9 mouse cellular contexts compared by ENCODE assay signal in the genomic region with DNA sequence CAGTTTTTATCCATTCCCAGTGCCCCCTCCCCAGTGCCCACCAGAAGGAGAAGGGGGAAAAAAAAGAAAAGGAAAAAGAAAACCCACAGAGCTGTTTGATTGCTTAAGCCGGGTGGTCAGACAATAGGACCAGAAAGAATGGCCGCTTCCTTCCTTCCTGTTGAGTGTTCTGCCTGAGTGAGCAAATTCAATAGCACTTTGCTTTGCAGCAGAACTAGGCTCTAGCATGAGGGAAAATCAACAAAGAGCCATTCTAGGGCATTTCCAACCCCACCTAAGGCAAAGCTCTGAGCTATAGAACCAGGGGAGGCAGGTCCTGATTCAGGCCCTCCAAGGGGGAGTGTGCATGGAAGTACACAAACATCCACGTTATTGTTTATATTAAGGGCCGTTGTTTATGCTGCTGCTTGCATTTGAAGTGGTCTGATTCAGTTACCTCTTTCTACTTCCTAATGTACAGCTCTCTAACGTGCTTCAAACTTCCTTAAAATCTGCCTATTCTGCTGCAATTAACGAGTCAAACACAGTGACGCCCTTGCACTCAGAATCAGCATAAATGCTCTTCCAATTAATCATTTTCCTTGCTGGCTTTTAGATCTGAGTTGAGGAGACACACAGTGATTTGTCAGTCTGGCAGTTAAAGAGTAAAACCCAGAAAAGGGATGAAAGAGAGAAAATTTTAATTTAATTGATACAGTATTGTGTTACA. TPM values are rescaled to one million over a fixed set of nuclear protein-coding genes. Genes with fewer than 3 reads are reported as not detected.
A peak's percentile ranks its signal among the peaks of the same experiment; 100 is the strongest.
DNase-seq lines count a peak whose midpoint lies in the region; ATAC-seq and TF ChIP-seq lines count a peak whose summit lies in the region.
"Had no signal": no experiment of that assay in that cellular context is flagged by ENCODE, and none has a peak within 500 bp of the region (broad histone marks: within the 10 kb centered on the region; RNA-seq: fewer than 3 reads in every experiment).

No protein-coding gene starts in this region.

- no peak overlapping the region for H3K4me2 ChIP-seq in kidney, embryonic 14.5 days (replicated peaks; ENCODE audit: low read depth, low read length)
- no peak overlapping the region for H3K4me2 ChIP-seq in midbrain, embryonic 15.5 days

- intact Hi-C loops in left cerebral cortex, adult 2 months (cut with DNase I): no loop called here

- no peaks in the 10 kb centered on the region for H3K36me3 ChIP-seq in kidney, embryonic 14.5 days (ENCODE audit: control insufficient read depth, insufficient read depth, low read length)
- H3K36me3 ChIP-seq in midbrain, embryonic 15.5 days (replicated peaks): no peaks in the 10 kb centered on the region

- H3K4me1 ChIP-seq in kidney, embryonic 14.5 days (ENCODE audit: control insufficient read depth, insufficient read depth, low read length): no peaks in the 10 kb centered on the region
- H3K4me1 ChIP-seq in midbrain, embryonic 15.5 days: 0 out of 2 replicates have a peak, but pooled peaks cover 7% of the 10 kb centered on the region

- 31% methylated on average over 7 of the region's 7 CpGs for WGBS in kidney, embryonic 14.5 days
- 5% methylated on average over 7 of the region's 7 CpGs for WGBS in midbrain, embryonic 15.5 days

- no peak overlapping the region for H3K9ac ChIP-seq in kidney, embryonic 14.5 days (ENCODE audit: low read depth, low read length)
- H3K9ac ChIP-seq in midbrain, embryonic 15.5 days: no peak overlapping the region

- H3K27ac ChIP-seq in kidney, embryonic 14.5 days (ENCODE audit: low read depth, low read length): peak overlapping the region; percentile 53; the same call in 1 of the 2 replicates
- peak overlapping the region; percentile 34; the same call in 1 of the 2 replicates for H3K27ac ChIP-seq in midbrain, embryonic 15.5 days
- no peak overlapping the region for H3K27ac ChIP-seq in left cerebral cortex, adult 2 months

- peak; percentile 78 for ATAC-seq in kidney, embryonic 14.5 days (ENCODE audit: low FRiP score, low TSS enrichment)
- peak; percentile 49 to 62; a peak in 2 of 4 replicates for ATAC-seq in hematopoietic stem cell, adult 5-6 weeks (replicated peaks in 1 of 2; ENCODE audit: insufficient read depth in 1 of 2, low FRiP score in 2 of 2, low TSS enrichment in 1 of 2, low read depth in 1 of 2, poor library complexity in 2 of 2, severe bottlenecking in 2 of 2)
- ATAC-seq in midbrain, embryonic 15.5 days (replicated peaks): peak; percentile 76

- TF ChIP-seq CTCF in left cerebral cortex, adult 2 months (IDR thresholded peaks at IDR 0.05): no peak

- no peaks in the 10 kb centered on the region for H3K27me3 ChIP-seq in kidney, embryonic 14.5 days (ENCODE audit: control insufficient read depth, insufficient read depth, low read length)
- H3K27me3 ChIP-seq in midbrain, embryonic 15.5 days (replicated peaks): no peaks in the 10 kb centered on the region

- H3K9me3 ChIP-seq in kidney, embryonic 14.5 days (ENCODE audit: control insufficient read depth, low read length): no peaks in the 10 kb centered on the region
- H3K9me3 ChIP-seq in midbrain, embryonic 15.5 days: no peaks in the 10 kb centered on the region

- H3K4me3 ChIP-seq in kidney, embryonic 14.5 days (ENCODE audit: low read length): no peak overlapping the region
- H3K4me3 ChIP-seq in midbrain, embryonic 15.5 days: no peak overlapping the region
- no peak overlapping the region for H3K4me3 ChIP-seq in left cerebral cortex, adult 2 months

- no peak for DNase-seq in kidney, adult 8-10 months
- DNase-seq in brain, embryonic 18.5 days (ENCODE audit: low read depth, low spot score): peak; percentile 22
- DNase-seq in frontal cortex, postnatal 25 days (ENCODE audit: low spot score in 2 of 2): no peak
- DNase-seq in left cerebral cortex, adult 2 months (ENCODE audit: extremely low spot score in 1 of 2, low spot score in 2 of 2): no peak
- DNase-seq in ovary, postnatal 36 days (ENCODE audit: low spot score): no peak
- DNase-seq: adrenal gland, postnatal 36 days had no signal

RNA-seq across cellular contexts. Expression of a gene that starts 45.1 kb away (rescaled TPM):
- polyA plus RNA-seq in kidney, embryonic 14.5 days (2014; fragmentation: Nextera tagmentation; extraction: Ambion mirVana): 56.3 and 77.5 TPM in 2 replicates
- 12.3 and 19.4 TPM in 2 replicates for total RNA-seq in hematopoietic stem cell, adult 5-6 weeks (2017)
- 24.2 and 25.1 TPM in 2 replicates for polyA plus RNA-seq in midbrain, embryonic 15.5 days (2015; fragmentation: Nextera tagmentation; extraction: Ambion mirVana)
- total RNA-seq in left cerebral cortex, adult 2 months (2021): 100 to 1,000 TPM in 1 of 2 experiments, 10 to 100 TPM in 1; 96.2 to 102 TPM
